Mouse (Mus musculus) mature B cell (primary cell): Measurements from ENCODE around the gene Akap6.

Experiments used
- in situ Hi-C: fragments of 300-500 bp; cut with MboI; formaldehyde crosslinking; loops from 2 replicates; pipeline ENCODE4 v1.14.3; 2019

The Akap6 gene

DNA sequence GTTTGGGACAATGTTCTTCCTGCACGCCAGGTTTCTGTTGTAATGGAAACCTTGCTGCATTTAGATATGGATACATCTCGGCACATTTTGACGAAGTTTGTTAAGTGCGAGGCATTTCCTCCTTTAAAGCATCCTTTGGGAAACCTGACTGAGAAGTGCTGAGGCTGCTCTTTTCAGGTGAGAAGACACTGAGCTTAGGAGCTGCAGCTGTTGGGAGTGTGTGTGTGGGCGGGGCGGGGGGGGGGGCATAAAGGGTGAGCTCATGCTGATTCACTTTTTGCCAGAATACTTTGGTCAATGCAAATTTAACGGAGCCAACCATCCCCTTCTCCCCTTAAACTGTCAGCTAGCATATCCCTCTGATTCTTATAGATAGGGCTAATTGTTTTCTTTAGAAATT is 81.9 kb downstream of the Akap6 start:
- in situ Hi-C loops, result no loop called here

DNA sequence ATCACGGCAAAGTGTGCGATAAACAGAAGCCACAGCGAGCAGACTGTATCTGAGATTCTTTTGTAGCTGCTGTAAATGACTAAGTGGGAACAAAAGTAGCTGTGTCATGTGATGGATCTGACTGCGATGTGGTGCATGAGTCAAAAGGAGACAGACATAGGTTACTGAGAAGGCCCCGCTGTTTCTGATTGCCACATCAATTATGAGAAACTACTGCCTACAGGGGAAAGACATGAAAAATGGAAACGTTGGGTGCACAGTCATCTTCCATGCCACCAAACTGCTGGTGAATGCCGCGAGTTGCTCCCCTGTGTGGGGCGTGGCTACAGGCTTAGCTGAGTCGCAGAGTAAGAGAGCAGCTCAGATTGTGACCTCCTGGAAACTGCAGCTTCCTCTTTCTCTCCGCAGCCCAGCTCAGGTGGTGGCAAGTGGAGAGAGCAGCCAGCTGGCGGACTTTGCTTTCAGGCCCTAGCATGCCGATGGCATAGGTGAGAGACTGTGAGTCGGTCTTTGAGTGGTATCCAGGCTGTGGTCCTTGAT is 83.8 kb downstream of the Akap6 start:
- in situ Hi-C loops, result no loop called here

DNA sequence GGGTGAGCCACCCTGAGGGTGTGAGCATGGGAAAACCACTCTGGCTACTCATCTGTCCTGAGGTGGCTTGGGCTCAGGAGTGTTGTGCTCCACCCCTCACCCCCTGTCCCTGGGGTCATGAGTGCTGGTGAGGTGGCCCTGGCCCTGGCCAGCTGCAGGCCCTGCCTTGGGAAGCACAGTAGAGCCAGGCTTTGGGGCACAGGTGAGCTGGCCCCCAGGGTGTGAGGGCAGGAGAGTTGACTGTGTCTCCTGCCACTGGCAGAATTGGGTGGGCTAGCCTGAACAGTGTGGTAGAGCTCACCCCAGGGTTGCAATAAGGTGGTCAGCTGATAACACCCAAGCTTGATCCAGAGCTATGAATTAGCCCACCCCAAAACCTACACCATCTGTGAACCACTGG is 86.0 kb downstream of the Akap6 start:
- in situ Hi-C loops, result no loop called here

DNA sequence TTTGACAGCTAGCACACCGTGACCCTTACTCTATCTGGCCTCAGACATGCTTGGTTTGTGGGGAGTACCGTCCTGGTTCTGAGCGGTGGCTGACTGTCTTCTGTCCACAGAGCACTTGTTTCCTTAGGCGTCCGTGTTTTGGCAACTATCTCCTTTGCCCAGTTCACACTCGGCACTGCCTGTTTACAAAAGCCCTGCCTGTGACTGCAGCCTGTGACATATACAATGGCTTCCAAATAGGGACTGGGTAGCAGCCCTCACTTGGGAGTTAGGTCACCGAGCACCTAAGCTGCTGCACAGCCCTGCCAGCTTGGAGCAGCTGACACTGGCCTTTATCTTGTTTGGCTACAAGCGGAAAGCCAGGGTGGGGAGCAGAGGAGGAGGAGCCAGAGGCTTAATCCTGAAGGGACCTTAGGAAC is 91.2 kb downstream of the Akap6 start:
- in situ Hi-C loops, result no loop called here

DNA sequence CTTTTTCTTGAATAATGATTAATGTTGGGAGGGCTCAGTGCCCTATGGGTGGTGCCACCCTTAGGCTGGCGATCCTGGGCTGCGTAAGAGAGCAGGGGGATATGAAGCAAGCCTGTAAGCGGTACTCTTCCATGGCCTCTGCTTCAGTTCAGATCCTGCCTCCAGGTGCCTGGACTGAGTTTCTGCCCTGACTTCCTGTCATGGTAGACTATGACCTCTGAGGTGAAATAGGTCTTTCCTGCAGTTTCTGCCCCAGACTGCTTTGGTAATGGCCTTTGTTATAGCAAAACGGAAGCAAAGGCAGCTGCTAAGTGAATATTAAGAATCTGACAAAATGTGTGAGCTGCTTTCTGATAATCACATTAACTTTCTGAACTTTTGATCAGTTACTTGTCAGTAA is 94.9 kb downstream of the Akap6 start:
- in situ Hi-C loops, result no loop called here

DNA sequence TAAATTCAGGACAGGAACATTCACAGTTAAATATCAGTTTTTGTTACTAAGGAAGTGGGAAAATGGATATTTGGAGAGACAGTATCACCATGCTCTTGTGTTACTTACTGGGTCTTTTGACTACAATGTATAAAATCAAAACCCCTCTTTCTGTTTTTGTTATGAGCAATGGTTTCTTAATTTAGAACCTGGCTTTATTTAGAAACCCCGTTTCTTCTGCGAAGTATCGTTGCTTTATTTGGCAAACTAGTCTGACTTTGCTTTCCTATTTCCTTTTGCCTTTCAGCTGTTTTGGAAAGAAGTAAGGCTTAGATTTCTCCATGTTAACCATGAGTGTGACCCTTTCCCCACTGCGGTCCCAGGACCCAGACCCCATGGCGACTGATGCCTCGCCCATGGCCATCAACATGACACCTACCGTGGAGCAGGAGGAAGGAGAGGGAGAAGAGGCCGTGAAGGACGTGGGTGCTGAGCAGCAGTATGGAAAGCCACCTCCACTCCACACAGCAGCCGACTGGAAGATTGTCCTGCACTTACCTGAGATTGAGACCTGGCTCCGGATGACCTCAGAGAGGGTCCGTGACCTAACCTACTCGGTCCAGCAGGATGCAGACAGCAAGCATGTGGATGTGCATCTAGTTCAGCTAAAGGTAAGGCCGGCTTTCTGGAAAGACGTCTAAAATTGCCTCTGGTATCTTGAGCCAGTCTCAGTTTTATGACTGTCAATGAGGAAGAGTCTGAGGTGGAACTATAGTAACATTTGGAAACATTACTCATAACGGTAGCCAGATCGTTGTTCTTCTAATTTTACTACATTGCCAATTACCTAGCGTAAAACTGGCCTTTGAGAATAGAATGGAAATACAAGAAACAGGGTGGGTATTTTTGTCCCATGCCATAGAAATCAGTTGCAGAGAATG is 96.6 kb downstream of the Akap6 start:
- in situ Hi-C loops, result no loop called here

DNA sequence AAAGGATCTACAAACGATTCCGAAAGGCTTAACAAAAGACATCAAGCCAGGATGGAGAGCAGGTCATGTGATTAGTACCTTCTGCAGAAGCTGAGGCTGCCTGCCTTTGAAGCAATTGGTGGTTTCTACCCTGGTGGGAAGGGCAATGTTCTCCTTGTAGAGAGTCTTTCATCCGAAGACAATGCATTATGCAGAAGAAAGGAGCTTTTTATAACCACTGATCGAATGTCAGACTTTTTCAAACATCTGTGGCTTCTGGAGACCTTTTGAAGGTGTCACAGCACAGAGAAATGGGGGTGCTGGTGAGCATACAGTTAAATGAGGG is 97.2 kb downstream of the Akap6 start:
- in situ Hi-C loops, result no loop called here

DNA sequence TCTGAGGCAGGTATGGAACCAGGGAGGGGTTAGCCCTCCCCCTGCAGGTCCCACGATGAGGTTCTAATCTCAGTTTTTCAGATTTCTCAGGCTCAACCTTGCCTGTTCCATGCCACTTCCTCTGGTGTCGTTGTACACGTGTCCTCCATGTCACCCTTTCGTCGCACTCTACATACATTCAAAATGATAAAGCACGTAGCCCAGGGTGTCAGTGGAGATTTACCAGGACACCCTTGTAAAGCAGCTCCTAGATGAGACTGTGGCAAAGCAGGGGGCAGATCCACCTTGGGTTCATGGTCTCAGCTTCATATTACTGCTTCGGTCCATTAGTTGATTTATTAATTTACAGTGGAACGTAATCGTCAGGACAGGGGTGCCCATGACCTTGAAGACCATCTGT is 100.5 kb downstream of the Akap6 start:
- in situ Hi-C loops, result no loop called here

DNA sequence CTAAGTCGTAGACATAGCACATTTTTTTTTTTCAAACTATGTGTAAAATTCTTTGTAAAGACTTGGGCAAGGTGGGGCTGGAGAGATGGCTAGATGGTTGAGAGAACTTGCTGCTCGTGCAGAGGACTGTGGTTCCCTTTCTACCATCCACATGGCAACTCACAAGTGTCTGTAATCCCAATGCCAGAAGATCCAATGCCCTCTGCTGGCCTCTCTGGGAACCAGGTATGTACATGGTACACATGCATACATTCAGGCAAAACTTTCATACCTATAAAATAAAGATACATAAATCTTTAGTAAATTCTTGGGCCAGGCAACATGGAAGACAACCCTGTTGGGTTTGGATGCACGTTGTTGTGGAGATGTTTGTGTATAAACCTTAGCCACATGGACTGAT is 107.1 kb downstream of the Akap6 start:
- in situ Hi-C loops, result no loop called here

DNA sequence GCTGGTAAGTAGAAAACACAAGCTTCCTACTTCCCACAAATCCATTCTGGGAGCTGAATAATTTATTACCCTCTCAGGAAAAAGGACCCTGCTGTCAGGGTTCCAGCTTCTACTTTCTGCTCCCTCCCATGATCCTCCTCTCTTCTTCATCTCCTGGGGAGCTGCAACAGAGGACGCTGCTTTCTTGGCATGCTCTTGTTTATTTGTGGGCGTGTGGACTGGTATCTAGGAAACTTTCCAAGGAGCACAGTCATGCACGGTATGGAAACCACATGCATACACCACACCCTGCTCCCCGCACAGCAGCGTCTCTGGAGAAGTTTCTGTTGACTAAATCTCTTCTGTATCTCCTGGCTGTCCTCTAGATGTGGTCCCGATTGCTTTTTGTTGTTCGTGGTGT is 119.4 kb downstream of the Akap6 start:
- in situ Hi-C loops, result no loop called here

DNA sequence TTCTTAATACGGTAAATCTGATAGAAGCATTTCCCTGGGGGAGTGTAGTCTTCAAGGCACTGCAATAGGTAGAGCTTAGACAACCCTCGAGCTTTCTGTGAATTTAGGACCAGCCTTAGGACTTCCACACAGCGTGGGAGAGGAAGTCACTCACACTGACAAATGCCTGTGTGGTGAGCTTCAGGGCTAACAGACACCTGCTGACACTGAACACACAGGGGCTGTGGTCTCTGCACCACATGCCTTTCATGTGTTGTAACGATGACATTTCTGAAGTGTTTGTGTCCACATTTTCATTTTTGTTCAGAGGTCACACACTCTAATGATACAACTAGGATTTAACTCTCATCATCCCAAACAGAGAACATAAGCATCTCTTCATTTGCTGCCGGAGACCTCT is 125.6 kb downstream of the Akap6 start:
- in situ Hi-C loops, result loop anchor here (25.0 kb wide), 2 partner anchors 312 to 812 kb away; partner anchors contain the start of genes Arhgap5 and Dtd2

DNA sequence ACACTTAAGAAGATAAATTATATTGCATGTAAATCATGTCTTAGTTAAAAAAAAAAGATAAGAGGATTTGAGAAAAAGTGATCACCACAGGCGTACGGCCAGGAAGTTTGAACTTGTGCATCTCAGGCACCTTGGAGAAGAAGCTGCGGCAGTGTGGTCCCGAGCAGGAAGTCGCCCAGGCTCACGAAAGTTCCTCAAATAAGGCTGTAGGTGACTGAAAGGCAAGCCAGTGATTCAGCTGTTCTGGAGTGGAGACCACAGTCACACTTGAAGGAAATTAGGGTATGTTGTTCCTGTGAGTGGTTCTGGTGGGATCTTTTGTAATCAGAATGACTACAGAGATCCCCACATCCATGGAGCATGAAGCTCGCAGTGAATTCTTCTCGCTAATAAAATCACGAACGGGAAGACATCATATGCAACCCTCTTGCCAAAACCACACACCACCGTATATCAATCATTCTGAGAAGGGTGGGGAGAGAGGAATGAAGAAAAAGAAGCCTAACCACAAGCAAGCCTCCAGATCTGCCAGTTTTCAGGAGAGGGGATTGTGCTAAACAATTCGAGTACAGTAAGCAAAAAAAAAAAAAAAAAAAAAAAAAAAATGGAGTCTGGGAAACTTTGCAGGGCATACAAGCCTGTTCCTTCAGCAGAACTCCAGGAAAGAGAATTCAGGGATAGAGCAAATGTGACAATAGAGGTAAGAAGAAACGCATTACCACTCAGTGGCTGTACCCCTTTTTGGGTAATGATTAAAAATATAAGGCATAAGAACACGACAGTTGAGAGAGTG is 130.0 kb downstream of the Akap6 start:
- in situ Hi-C loops, result loop anchor here (25.0 kb wide), 2 partner anchors 317 to 817 kb away; partner anchors contain the start of genes Arhgap5 and Dtd2

DNA sequence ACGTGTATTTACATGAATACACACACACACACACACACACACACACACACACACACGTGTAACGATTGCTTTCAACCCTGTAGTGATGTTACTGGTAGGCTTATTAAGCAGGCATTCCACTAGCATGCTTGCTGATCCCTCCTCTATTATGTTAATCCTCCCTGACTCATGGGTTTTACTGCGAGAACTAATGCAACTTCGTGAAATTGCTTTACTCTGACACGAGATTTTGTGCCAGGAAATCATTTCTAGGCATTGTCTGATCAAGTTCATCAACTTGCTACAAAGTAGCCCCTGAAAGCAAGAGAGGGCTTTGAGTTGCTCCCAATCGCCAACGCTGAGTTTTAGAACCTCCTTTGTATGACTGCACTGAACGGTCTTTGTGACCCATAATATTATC is 132.6 kb downstream of the Akap6 start:
- in situ Hi-C loops, result loop anchor here (25.0 kb wide), 2 partner anchors 319 to 819 kb away; partner anchors contain the start of genes Arhgap5 and Dtd2

DNA sequence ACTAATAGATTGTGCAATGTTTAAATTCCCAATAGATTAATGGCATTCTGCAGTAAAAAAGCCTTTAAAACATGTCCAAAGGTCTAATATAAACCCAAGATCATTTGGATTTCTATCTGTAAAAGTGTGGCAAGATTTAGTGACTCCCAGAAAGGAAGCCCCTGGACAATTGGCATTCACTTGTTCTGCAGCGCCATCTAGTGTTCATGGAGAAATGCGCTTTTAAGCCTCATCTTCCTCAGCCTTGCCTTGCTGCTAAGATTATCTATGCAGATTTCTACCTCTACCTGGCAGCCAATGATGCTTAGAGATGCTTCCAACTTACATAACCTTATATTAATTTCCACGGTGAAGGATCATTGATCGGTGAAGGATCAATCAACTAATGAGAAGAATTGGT is 133.0 kb downstream of the Akap6 start:
- in situ Hi-C loops, result loop anchor here (25.0 kb wide), 2 partner anchors 320 to 820 kb away; partner anchors contain the start of genes Arhgap5 and Dtd2

DNA sequence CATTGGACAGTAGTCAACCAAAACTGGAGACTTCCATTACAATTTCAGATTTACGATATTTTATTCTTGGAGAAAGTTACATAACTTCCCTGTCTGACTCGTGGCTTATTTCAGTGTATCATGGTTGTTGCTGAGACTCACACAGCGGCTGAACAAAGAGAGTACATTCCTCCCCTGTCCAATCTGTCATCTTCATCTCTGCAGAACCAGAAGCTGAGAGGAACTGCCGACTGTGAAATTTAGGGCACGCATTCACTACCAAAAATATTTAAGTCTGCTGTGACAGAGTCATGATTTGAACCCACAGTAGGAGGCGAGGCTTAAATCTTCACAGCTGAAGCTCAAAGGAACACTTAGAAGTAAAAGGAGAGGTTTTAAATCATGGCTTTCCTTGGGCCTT is 134.0 kb downstream of the Akap6 start:
- in situ Hi-C loops, result loop anchor here (25.0 kb wide), 2 partner anchors 321 to 821 kb away; partner anchors contain the start of genes Arhgap5 and Dtd2

DNA sequence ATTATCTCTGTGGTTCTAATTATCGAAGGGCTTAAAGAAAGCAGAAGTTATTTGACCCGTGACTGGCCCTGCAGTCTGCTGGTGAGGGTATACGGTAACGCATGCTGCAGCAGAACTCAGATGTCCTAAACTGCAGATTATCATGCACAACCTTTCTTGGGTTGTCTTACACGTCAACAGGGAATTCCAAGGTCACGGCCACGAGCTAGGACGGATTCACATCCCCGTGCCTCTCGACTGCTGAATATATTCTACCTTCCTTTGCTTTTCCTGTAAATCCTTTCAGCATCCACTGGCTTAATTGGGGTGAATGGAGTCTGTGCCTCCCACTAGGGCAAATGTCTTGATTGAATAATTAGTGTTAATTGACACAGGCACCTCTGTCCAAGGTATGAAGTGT is 134.9 kb downstream of the Akap6 start:
- in situ Hi-C loops, result loop anchor here (25.0 kb wide), 2 partner anchors 322 to 822 kb away; partner anchors contain the start of genes Arhgap5 and Dtd2

DNA sequence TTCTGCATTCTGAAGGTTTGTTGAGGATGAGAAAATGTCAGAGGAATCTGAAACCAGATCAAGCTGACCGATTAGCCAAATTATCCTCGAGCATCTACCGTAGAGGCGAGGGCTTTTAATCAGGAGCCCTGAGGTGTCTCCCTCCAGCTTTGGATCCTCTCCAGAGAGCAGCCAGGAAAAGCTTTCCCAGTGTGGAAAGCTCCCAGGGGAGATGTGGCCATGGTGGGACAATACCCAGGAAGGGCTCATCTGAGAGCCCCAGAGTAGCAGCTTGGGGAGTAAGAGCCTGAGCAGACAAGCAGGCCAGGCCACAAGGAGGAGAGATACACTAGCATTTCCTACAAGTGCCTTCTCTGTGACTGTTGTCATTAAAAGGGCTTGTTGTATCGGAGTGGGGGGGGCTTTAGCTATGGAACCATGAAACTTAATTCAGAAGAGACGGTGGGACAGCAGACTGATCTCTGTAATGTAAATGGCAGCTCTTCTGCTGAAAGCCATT is 135.6 kb downstream of the Akap6 start:
- in situ Hi-C loops, result loop anchor here (25.0 kb wide), 2 partner anchors 323 to 823 kb away; partner anchors contain the start of genes Arhgap5 and Dtd2

DNA sequence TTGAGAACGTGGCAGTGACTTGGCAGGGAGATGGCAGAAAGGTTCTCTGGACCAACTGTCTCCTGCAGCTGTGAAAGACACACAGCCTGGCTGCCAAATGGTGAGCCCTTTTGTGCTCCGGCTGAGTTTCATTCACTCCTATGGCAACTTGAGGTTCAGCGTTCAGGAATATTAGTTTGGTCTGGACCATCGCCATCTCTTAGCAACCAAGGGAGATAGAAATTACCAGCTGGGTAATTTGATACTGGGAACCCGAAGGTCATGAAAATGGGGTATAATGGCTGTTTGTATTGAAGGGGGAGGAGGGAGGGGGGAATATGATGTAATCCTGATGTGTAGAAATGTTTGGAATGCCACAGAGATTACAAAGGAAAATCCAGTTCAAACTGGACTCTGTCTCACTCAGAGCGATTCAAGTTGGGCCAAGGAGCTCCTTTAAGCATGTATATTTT is 136.1 kb downstream of the Akap6 start:
- in situ Hi-C loops, result loop anchor here (25.0 kb wide), 2 partner anchors 323 to 823 kb away; partner anchors contain the start of genes Arhgap5 and Dtd2

DNA sequence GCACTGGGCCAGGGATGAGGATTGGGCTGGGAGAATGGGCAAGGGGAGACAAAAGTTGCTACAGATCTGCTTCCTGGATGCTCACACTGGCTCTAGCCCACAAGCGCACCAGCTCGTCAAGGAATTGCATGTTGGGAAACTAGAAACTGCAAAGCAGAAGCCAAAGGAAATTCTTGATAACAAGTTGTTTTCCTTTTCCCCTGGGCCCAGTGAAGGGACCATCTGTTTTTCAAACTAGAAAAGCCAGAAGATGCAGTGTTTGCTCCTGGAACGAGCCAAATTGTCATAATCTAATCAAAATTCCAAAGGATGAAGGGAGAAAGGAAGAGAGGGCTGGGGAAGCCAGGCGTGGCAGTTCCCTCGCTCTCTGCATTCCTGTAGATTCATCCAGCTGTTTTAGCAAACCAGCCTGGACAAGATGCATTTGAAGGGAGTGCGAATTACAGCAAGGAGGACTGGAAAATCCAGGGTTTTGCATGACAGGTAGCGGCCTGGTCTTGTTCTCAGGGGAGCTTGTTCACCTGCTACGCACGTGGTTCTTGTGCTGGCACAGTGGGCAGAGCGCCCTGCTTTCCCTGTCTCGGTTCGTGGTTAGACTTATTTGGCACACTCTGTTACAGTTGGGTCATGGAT is 136.8 kb downstream of the Akap6 start:
- in situ Hi-C loops, result loop anchor here (25.0 kb wide), 2 partner anchors 324 to 824 kb away; partner anchors contain the start of genes Arhgap5 and Dtd2

DNA sequence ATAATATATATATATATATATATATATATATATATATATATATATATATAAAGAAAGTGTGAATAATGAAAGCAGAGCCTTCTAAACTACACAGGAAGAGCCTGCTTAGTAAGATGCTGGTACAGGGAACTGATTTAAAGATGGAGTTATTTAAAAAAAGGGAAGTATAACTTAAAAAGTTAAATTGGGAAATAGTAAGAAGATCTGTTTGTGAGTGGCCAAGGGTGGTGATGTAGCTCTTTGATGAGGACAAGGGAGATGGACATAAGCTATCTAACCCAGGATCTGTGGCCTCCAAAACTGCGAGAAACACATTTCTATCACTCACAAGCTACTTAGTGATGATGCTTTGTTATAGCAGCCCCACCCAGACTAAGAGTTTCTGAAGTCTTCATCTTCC is 146.8 kb downstream of the Akap6 start:
- in situ Hi-C loops, result loop anchor here (25.0 kb wide), 2 partner anchors 334 to 834 kb away; partner anchors contain the start of genes Arhgap5 and Dtd2

DNA sequence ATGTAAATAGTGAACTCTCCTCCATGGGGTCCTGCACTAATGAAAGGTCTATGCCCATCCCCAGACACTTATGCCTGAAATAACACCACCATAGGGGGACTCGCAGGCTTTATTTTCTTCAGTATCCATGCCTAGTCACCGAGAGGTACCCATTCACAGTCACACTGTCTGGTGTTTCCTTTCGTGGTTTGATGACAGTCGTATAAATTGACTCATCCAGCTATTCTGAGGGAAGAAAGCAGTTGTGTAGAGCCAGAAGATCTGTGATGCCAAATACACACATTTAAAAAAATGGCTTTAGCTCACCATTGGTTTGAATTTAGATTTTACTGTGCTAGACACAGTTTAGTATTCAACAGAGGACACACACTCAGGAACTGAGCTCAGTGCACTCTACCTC is 147.8 kb downstream of the Akap6 start:
- in situ Hi-C loops, result loop anchor here (25.0 kb wide), 2 partner anchors 335 to 835 kb away; partner anchors contain the start of genes Arhgap5 and Dtd2
